Mouse (Mus musculus) hindbrain, postnatal 0 days (tissue): ENCODE data around the gene Atp4b. TPM values are rescaled to one million over a fixed set of nuclear protein-coding genes. Genes with fewer than 3 reads are reported as not detected.
"Not testable (repeated sequence)": the region's sequence is repeated elsewhere in the genome, so short reads cannot be mapped to it uniquely, and the experiment has no call there.

Experiments used
- ATAC-seq: fragments of 200-750 bp; cut with Nextera tagmentation; 2 replicates; pipeline ENCODE4 v1.8.0; 2017; ENCODE audit warnings: mild to moderate bottlenecking, moderate TSS enrichment, moderate library complexity
- DNase-seq: peaks from one replicate; pipeline ENCODE4 v3.0.0-alpha.2; 2015; ENCODE audit warnings: low spot score
- H3K27ac ChIP-seq: fragments of 300-500 bp; sonication (generic); 2 replicates; pipeline ENCODE4 v1.5.1; 2014; ENCODE audit warnings: mild to moderate bottlenecking
- H3K27me3 ChIP-seq: fragments of 300-500 bp; sonication (generic); 2 replicates; pipeline ENCODE4 v1.6.1; 2014; ENCODE audit warnings: low read length, mixed read lengths; ENCODE audit not compliant: insufficient read depth
- H3K36me3 ChIP-seq: fragments of 300-500 bp; sonication (generic); 2 replicates; pipeline ENCODE4 v1.6.1; 2014; ENCODE audit warnings: low read length, mixed read lengths; ENCODE audit not compliant: insufficient read depth
- H3K4me1 ChIP-seq: fragments of 300-500 bp; sonication (generic); 2 replicates; pipeline ENCODE4 v1.6.1; 2014; ENCODE audit warnings: antibody characterized with exemption, low read length, mixed read lengths; ENCODE audit not compliant: insufficient read depth
- H3K4me2 ChIP-seq: fragments of 300-500 bp; sonication (generic); 2 replicates; pipeline ENCODE4 v1.6.1; 2014; ENCODE audit warnings: low read depth, mild to moderate bottlenecking, low read length, moderate library complexity, mixed read lengths
- H3K4me3 ChIP-seq: fragments of 300-500 bp; sonication (generic); 2 replicates; pipeline ENCODE4 v1.5.1; 2014; ENCODE audit warnings: low read length
- H3K9ac ChIP-seq: fragments of 300-500 bp; sonication (generic); replicated peaks from 2 replicates; pipeline ENCODE4 v1.6.1; 2014; ENCODE audit warnings: mild to moderate bottlenecking, low read length, moderate library complexity, mixed read lengths
- H3K9me3 ChIP-seq: fragments of 300-500 bp; sonication (generic); 2 replicates; pipeline ENCODE4 v1.6.1; 2016; ENCODE audit warnings: low read length, mixed read lengths
- CTCF ChIP-seq: IDR thresholded peaks from 2 replicates; pipeline ENCODE4 v1.5.1; 2016; ENCODE audit warnings: antibody characterized with exemption, control low read depth, low read depth
- WGBS: fragments of 180-500 bp; shearing (Covaris S2); extraction: QIAGEN DNeasy Blood & Tissue Kit; methylation state at CpG from one replicate; pipeline ENCODE4 v1.1.7; 2014; 5-methylcytosine and 5-hydroxymethylcytosine counted together
- polyA plus RNA-seq: library from polyadenylated mRNA; unstranded; fragments of >200 nt; fragmentation: Nextera tagmentation; extraction: Ambion mirVana; gene quantifications from 2 replicates; pipeline ENCODE4 v1.2.1, GENCODE M21; 2015
- total RNA-seq: library from RNA; depleted of rRNA; stranded (reverse); fragments of >200 nt; gene quantifications from 2 replicates; pipeline ENCODE4 v1.2.3, GENCODE M21; 2014; rRNA removed

Atp4b gene
- total and polyA plus RNA-seq, 2 experiments from 2014 or later, result not detected

DNA sequence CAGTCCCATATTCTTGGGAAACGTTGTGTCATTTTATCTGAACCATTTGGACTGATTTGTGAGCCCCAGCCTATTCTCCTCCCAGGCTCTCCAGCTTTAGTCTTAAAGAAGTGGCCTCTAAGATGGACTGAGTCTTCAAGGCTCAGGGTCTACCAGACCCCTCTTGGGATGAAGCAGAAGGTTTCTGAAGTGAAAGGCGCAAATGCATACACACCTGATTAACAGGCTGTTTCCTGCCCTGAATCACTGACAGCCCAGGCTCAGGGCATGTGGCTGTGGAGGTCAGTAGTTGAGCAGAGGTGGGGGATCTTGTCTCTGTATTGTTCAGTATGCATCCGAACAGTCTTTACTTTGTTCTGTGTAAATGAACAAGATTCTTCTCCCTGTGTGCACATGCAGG, 58.9 kb downstream of the Atp4b start:
- Histone ChIP-seq H3K4me2 (peak overlapping the region; percentile 78), H3K27me3 (no peaks in the 10 kb centered on the region), H3K27ac (peak overlapping the region; percentile 83; the same call in 1 of the 2 replicates), H3K4me1 (no peaks in the 10 kb centered on the region), H3K9ac (no peak overlapping the region), H3K36me3 (peaks cover 14% of the 10 kb centered on the region; the same call in 1 of the 2 replicates), H3K9me3 (no peaks in the 10 kb centered on the region), H3K4me3 (no peak overlapping the region)
- 83% methylated on average over 3 of the region's 3 CpGs for WGBS
- no peak for ATAC-seq
- TF ChIP-seq CTCF, result no peak
- DNase-seq, result no peak

DNA sequence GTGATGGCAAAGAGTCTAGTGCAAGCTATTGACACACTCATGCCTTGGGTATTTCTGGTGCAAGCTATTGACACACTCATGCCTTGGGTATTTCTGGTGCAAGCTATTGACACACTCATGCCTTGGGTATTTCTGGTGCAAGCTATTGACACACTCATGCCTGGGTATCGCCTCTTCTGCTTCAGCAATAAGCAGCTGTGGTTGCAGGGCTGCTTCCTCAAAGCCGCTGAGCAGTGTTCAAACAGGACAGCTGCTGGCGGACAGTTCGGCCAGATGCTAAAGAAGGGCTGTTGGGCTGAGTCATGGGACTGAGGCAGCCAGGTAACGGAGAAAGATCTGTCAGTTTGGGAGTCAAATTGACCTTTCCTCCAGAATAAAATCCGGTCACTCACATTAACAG, 59.4 kb downstream of the Atp4b start:
- not testable (repeated sequence) for H3K9me3 ChIP-seq, H3K4me3 ChIP-seq, H3K27me3 ChIP-seq, DNase-seq, H3K4me2 ChIP-seq, H3K27ac ChIP-seq, H3K9ac ChIP-seq, H3K4me1 ChIP-seq, ATAC-seq
- H3K36me3 ChIP-seq, result peaks cover 12% of the 10 kb centered on the region; the same call in 1 of the 2 replicates
- 93% methylated on average over 6 of the region's 6 CpGs for WGBS

Other genes with a start within 250 kb of the Atp4b start
- gene Lamp1, start 237.7 kb downstream of the Atp4b start, total RNA-seq, result 317 and 341 TPM in 2 replicates
- 400 and 402 TPM in 2 replicates for gene Lamp1, start 237.7 kb downstream of the Atp4b start, polyA plus RNA-seq
- gene Grtp1, start 196.2 kb downstream of the Atp4b start, total RNA-seq, result 12.8 and 14.8 TPM in 2 replicates
- 17.1 and 18.1 TPM in 2 replicates for gene Grtp1, start 196.2 kb downstream of the Atp4b start, polyA plus RNA-seq
- 2.3 TPM in 1 of 2 replicates, not detected in the other for gene Adprhl1, start 142.7 kb downstream of the Atp4b start, total RNA-seq
- 0.14 and 0.50 TPM in 2 replicates for gene Adprhl1, start 142.7 kb downstream of the Atp4b start, polyA plus RNA-seq
- gene Dcun1d2, start 108.7 kb downstream of the Atp4b start, total RNA-seq, result 27.3 and 33.8 TPM in 2 replicates
- gene Dcun1d2, start 108.7 kb downstream of the Atp4b start, polyA plus RNA-seq, result 24.9 and 25.1 TPM in 2 replicates
- gene Tmco3, start 108.6 kb downstream of the Atp4b start, total RNA-seq, result 30.9 and 31.3 TPM in 2 replicates
- 31.8 and 33.5 TPM in 2 replicates for gene Tmco3, start 108.6 kb downstream of the Atp4b start, polyA plus RNA-seq
- gene Tfdp1, start 58.1 kb downstream of the Atp4b start, total RNA-seq, result 66.3 and 74.1 TPM in 2 replicates
- gene Tfdp1, start 58.1 kb downstream of the Atp4b start, polyA plus RNA-seq, result 85.1 and 86.2 TPM in 2 replicates
- not detected in 2 replicates for gene Grk1, start 8.3 kb upstream of the Atp4b start, total RNA-seq
- not detected in 2 replicates for gene Grk1, start 8.3 kb upstream of the Atp4b start, polyA plus RNA-seq
- 1.6 and 5.9 TPM in 2 replicates for gene Tmem255b, start 38.4 kb upstream of the Atp4b start, total RNA-seq
- 4.3 and 4.6 TPM in 2 replicates for gene Tmem255b, start 38.4 kb upstream of the Atp4b start, polyA plus RNA-seq
- 89.0 and 91.2 TPM in 2 replicates for gene Gas6, start 97.7 kb upstream of the Atp4b start, total RNA-seq
- 77.9 and 78.4 TPM in 2 replicates for gene Gas6, start 97.7 kb upstream of the Atp4b start, polyA plus RNA-seq
- gene 1700029H14Rik, start 165.6 kb upstream of the Atp4b start, total RNA-seq, result 2.8 TPM in 1 of 2 replicates, not detected in the other
- gene 1700029H14Rik, start 165.6 kb upstream of the Atp4b start, polyA plus RNA-seq, result 0.30 and 0.57 TPM in 2 replicates